Mouse (Mus musculus): Measurements from ENCODE around the gene Kpna7.

GRCm38 (mm10) chr5:145058722-145059121, 25.1 kb downstream of the Kpna7 start:
- TF ChIP-seq NELFE (IDR thresholded peaks at IDR 0.05; ENCODE audit: low read depth, low read length) (no peak), MEF2A (IDR thresholded peaks at IDR 0.05; ENCODE audit: extremely low read depth, insufficient replicate concordance, low read depth, low read length, poor library complexity, severe bottlenecking) (no peak), POLR2A (IDR thresholded peaks at IDR 0.05; ENCODE audit: control insufficient read depth in 1 of 2, insufficient read depth in 1 of 2, low read depth in 1 of 2, low read length in 2 of 2, poor library complexity in 1 of 2) (no peak)

Measured in MEL (cell line).